Mouse (Mus musculus) bone marrow, adult 2 months (tissue): ENCODE results near the gene Tbrg4. TPM values are rescaled to one million over a fixed set of nuclear protein-coding genes. Genes with fewer than 3 reads are reported as not detected.

Experiments
- H3K27ac ChIP-seq: fragments of 200-500 bp; 2 replicates; pipeline ENCODE4 v1.5.1; 2012; ENCODE audit warnings: low read depth, mild to moderate bottlenecking, control low read depth, inconsistent platforms, low read length; ENCODE audit not compliant: control insufficient read depth, poor library complexity, insufficient read depth
- H3K4me1 ChIP-seq: fragments of 200-500 bp; 2 replicates; pipeline ENCODE4 v1.6.1; 2011; ENCODE audit warnings: low read length; ENCODE audit not compliant: control insufficient read depth, insufficient read depth
- H3K4me3 ChIP-seq: fragments of 200-500 bp; replicated peaks from 2 replicates; pipeline ENCODE3; 2011; ENCODE audit warnings: mild to moderate bottlenecking, low read depth, low read length, control low read depth; ENCODE audit not compliant: control insufficient read depth
- CTCF ChIP-seq: fragments of 200-500 bp; IDR thresholded peaks from 2 replicates; pipeline ENCODE4 v1.5.1; 2011; ENCODE audit warnings: low read length, control low read depth; ENCODE audit not compliant: control insufficient read depth, insufficient read depth
- POLR2A ChIP-seq: fragments of 200-500 bp; IDR thresholded peaks from 2 replicates; pipeline ENCODE4 v1.6.1; 2011; ENCODE audit warnings: low read depth, mild to moderate bottlenecking, control low read depth, low read length, borderline replicate concordance; ENCODE audit not compliant: control insufficient read depth
- WGBS: fragments of 180-500 bp; shearing (Covaris S2); methylation state at CpG from one replicate; pipeline ENCODE4 v1.1.7; 2018; 5-methylcytosine and 5-hydroxymethylcytosine counted together
- polyA plus RNA-seq: library from polyadenylated mRNA; stranded (reverse); fragments of >200 nt; gene quantifications from 2 replicates; pipeline ENCODE4 v1.2.4, GENCODE M21; 2011; ENCODE audit warnings: low replicate concordance; ENCODE audit not compliant: missing spikeins, insufficient read depth, insufficient read length

The Tbrg4 gene
- polyA plus RNA-seq, 1 experiment, result 68.1 TPM

DNA sequence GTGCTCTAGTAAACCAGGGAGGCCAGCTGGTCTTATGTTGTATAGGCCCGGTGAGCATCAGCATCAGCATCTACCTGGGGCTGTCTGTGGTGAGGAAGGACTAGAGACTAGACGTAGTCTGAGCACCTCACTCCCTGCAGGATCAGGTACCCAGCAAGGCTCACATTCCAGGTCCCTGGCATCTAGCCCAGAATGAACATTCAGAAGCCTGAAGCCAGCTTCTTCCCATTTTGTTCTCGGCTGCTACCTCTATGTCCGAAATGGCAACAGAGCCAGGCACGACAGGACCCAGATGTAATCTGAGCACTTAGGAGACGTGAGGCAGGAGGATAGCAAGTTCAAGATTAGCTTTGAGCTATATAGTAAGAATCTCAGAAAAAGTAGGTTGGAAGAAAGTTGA is 31.0 kb downstream of the Tbrg4 start:
- Histone ChIP-seq H3K27ac (no peak overlapping the region), H3K4me1 (peaks cover 8% of the 10 kb centered on the region)

DNA sequence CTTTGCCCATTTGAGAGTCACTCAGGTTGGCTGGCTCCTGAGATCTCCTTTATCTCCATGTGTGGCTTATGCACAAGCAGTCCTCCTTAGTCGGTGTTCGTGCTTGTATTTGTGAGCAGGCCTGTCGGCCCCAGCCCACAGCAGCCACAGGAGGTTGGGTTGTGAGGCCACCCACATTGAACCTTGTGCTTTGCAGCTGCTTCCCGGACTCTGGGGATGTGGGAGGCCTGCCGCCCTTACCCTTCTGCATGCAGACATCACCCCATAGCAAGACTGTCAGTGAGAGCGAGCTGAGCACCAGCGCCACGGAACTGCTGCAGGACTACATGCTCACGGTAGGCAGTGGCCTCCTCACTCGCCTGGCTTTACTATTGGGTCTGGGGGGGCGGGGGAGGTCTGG is 32.5 kb downstream of the Tbrg4 start:
- 84% methylated on average over 11 of the region's 11 CpGs for WGBS
- Histone ChIP-seq H3K27ac (no peak overlapping the region), H3K4me3 (no peak overlapping the region), H3K4me1 (peaks cover 13% of the 10 kb centered on the region)
- TF ChIP-seq POLR2A, result no peak
- no peak for TF ChIP-seq CTCF

More for the DNA sequence above, 31.0 kb downstream of the Tbrg4 start:
- no peak for TF ChIP-seq CTCF
- H3K4me3 ChIP-seq, result no peak overlapping the region
- WGBS, result 81% methylated on average over 6 of the region's 6 CpGs

GRCm38 (mm10) chr11:6590933-6591675 is 34.8 kb downstream of the Tbrg4 start:
- H3K4me3 ChIP-seq, result no peak overlapping the region
- peaks cover 14% of the 10 kb centered on the region for H3K4me1 ChIP-seq
- WGBS, result 48% methylated on average over 10 of the region's 10 CpGs
- H3K27ac ChIP-seq, result peak overlapping the region; percentile 64
- no peak for TF ChIP-seq POLR2A
- TF ChIP-seq CTCF, result no peak

- no peak overlapping the region for H3K27ac ChIP-seq
- peaks cover 21% of the 10 kb centered on the region for H3K4me1 ChIP-seq
- no peak overlapping the region for H3K4me3 ChIP-seq
- 79% methylated on average over 7 of the region's 7 CpGs for WGBS
- TF ChIP-seq CTCF, result no peak
- no peak for TF ChIP-seq POLR2A
These were observed 36.0 kb downstream of the Tbrg4 start for GRCm38 (mm10) chr11:6589838-6590237.

- TF ChIP-seq POLR2A (no peak), CTCF (no peak)
- 0 out of 2 replicates have a peak overlapping the region, but pooled peaks have one; percentile 9 for H3K27ac ChIP-seq
- H3K4me3 ChIP-seq, result no peak overlapping the region
- H3K4me1 ChIP-seq, result peaks cover 21% of the 10 kb centered on the region
- 82% methylated on average over 7 of the region's 7 CpGs for WGBS
These were observed 37.6 kb downstream of the Tbrg4 start for GRCm38 (mm10) chr11:6588295-6588694.

DNA sequence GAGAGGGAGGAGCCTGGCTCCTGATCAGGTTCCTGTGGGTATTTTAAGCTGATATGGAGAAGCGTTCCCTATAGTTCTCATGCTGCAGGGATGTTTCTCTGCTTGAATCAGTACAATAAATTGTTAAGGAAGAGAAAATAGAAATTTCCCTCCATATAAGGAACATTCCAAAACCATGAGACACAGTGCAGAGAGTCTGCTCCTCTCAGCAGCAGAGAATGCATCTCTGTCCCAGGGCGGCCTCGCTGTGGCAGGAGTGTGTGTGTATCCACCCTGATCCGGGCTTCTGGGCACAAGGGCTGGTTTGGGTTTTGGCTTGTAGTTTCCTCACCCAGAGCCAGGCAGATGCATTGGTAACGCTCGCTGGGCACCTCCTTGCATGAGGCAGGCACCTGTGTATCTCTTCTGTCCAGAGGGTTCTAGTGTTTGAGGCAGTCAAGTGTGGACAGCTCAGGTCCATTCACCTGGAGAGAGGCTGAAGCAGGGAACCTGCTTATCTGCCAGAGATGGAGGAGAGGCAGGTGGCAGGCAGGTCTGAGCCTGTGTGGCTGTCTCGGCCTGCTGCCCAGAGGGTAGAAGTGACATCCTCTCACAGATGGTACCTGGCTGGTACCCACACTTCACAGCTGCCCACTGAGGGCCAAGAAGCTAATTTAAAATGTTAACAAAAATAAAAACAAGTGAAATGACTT is 38.5 kb downstream of the Tbrg4 start:
- peak overlapping the region; percentile 79 for H3K27ac ChIP-seq
- TF ChIP-seq POLR2A, result no peak
- no peak for TF ChIP-seq CTCF
- H3K4me1 ChIP-seq, result peaks cover 22% of the 10 kb centered on the region
- H3K4me3 ChIP-seq, result no peak overlapping the region
- WGBS, result 78% methylated on average over 7 of the region's 7 CpGs

DNA sequence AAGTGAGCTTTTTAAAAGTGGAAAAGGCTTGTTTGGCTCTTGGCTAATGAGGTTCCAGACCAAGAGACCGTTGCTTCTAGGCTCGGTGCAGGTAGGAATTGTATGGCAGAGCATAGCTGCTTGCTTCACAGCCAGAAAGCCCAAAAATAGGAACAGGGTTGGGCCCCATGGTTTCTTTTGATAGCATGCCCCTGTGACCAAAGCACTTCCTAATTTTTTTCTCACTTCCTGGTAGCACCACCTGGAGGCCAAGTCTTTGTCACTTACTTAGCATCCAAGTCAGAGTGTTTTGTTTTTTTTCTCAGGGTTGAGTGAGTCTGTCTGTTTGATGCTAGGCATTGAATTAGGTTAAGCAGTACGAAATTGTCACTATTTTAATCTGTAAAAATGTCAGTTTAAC is 39.2 kb downstream of the Tbrg4 start:
- Histone ChIP-seq H3K4me1 (peaks cover 22% of the 10 kb centered on the region), H3K27ac (peak overlapping the region; percentile 79; the same call in 1 of the 2 replicates), H3K4me3 (no peak overlapping the region)
- whole genome bisulfite sequencing, result 10% methylated on average over 3 of the region's 3 CpGs
- TF ChIP-seq CTCF, result no peak
- no peak for TF ChIP-seq POLR2A

DNA sequence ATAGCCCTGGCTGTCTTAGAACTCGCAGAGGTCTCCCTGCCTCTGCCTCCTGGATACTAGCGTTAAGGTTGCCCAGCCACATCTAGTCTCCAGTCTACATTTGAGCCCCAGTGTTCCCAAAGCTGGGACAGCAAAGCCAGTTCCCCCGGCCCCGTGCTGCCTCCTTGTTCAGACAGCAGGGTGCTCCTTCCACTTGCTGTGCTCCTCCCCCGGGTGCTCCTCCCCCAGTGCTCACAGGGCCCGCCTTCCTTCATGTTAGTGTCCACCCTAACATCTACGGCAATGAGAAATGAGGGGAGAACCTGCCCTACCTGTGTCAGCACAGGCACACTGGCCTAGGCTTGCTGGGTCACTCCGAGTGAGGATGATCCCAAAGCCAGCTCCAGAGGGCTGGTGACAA is 40.1 kb downstream of the Tbrg4 start:
- no peak for TF ChIP-seq POLR2A
- no peak for TF ChIP-seq CTCF
- 79% methylated on average over 8 of the region's 8 CpGs for WGBS
- Histone ChIP-seq H3K4me3 (no peak overlapping the region), H3K4me1 (peaks cover 17% of the 10 kb centered on the region), H3K27ac (peak overlapping the region; percentile 72)

DNA sequence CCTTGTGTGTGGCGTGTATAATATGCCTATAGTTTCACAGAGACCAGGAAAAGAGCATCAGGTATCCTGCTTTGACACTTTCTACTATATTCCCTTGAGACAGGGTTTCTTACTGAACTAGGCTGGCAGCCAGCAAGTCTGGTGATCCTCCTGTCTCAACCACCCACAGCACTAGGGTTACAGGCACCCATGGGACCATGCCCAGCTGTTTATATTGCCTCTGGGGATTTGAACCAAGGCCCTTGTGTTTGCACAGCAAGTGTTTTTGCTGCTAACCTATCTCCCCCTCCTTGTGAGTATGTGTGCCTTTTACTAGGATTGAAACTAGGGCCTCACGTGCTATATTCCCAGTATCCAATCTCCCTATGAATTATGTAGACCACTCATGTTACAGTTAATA is 44.3 kb downstream of the Tbrg4 start:
- H3K4me1 ChIP-seq, result peaks cover 8% of the 10 kb centered on the region
- 82% methylated on average over 2 of the region's 2 CpGs for WGBS
- no peak overlapping the region for H3K27ac ChIP-seq
- TF ChIP-seq POLR2A, result no peak
- no peak overlapping the region for H3K4me3 ChIP-seq
